Mouse (Mus musculus) frontal cortex, postnatal 14 days (tissue): ENCODE results near the gene Sept8.
A peak's percentile ranks its signal among the peaks of the same experiment; 100 is the strongest.
"Not testable (repeated sequence)": the region's sequence is repeated elsewhere in the genome, so short reads cannot be mapped to it uniquely, and the experiment has no call there.

Experiments
- DNase-seq, 2 experiments: peaks; one replicate each; pipeline ENCODE4 v3.0.0; 2022; ENCODE audit warnings: low spot score in 2 of 2

Sept8 gene

GRCm38 (mm10) chr11:53525461-53525860 is 6.4 kb downstream of the Sept8 start:
- DNase-seq: no peak

GRCm38 (mm10) chr11:53528397-53529252 is 9.6 kb downstream of the Sept8 start:
- no peak for DNase-seq

GRCm38 (mm10) chr11:53529253-53529557 is 10.1 kb downstream of the Sept8 start:
- no peak for DNase-seq

- DNase-seq: no peak
Measured at GRCm38 (mm10) chr11:53530001-53530400, 10.9 kb downstream of the Sept8 start.

- DNase-seq: no peak
Measured at GRCm38 (mm10) chr11:53531578-53532230, 12.6 kb downstream of the Sept8 start.

GRCm38 (mm10) chr11:53532231-53532620 is 13.2 kb downstream of the Sept8 start:
- no peak for DNase-seq

- DNase-seq: no peak
Measured at GRCm38 (mm10) chr11:53539002-53539491, 20.0 kb downstream of the Sept8 start.

- DNase-seq: no peak
Measured at GRCm38 (mm10) chr11:53540394-53540793, 21.3 kb downstream of the Sept8 start.

- no peak for DNase-seq
Measured at GRCm38 (mm10) chr11:53541222-53541621, 22.2 kb downstream of the Sept8 start.

GRCm38 (mm10) chr11:53543021-53543420 is 24.0 kb downstream of the Sept8 start:
- no peak for DNase-seq

- no peak for DNase-seq
Measured at GRCm38 (mm10) chr11:53546271-53546670, 27.2 kb downstream of the Sept8 start.

- DNase-seq: no peak
Measured at GRCm38 (mm10) chr11:53547566-53547965, 28.5 kb downstream of the Sept8 start.

GRCm38 (mm10) chr11:53548036-53548605 is 29.1 kb downstream of the Sept8 start:
- DNase-seq: no peak

GRCm38 (mm10) chr11:53550714-53551113 is 31.7 kb downstream of the Sept8 start:
- no peak for DNase-seq

GRCm38 (mm10) chr11:53551754-53552153 is 32.7 kb downstream of the Sept8 start:
- DNase-seq: no peak

- DNase-seq: not testable (repeated sequence)
Measured at GRCm38 (mm10) chr11:53556529-53556928, 37.5 kb downstream of the Sept8 start.

- not testable (repeated sequence) for DNase-seq
Measured at GRCm38 (mm10) chr11:53557992-53558391, 38.9 kb downstream of the Sept8 start.

GRCm38 (mm10) chr11:53559980-53560379 is 40.9 kb downstream of the Sept8 start:
- not testable (repeated sequence) for DNase-seq

- DNase-seq: no peak
Measured at GRCm38 (mm10) chr11:53561986-53562385, 42.9 kb downstream of the Sept8 start.

- DNase-seq: no peak
Measured at GRCm38 (mm10) chr11:53566646-53567045, 47.6 kb downstream of the Sept8 start.

GRCm38 (mm10) chr11:53567224-53568014 is 48.4 kb downstream of the Sept8 start, which contains the start of gene Kif3a:
Gene Kif3a (plus strand): TSS chr11:53567379.
- DNase-seq: peak; percentile 91 to 92

GRCm38 (mm10) chr11:53580562-53580961 is 61.5 kb downstream of the Sept8 start:
- no peak for DNase-seq
